Mouse (Mus musculus): ENCODE measurements at regions not wholly inside any gene's neighbourhood (a gene's known extent, or its start where the extent isn't known, plus 50 kb on each side); places are given as distances from the start of the nearest gene placed in this dataset.

DNA sequence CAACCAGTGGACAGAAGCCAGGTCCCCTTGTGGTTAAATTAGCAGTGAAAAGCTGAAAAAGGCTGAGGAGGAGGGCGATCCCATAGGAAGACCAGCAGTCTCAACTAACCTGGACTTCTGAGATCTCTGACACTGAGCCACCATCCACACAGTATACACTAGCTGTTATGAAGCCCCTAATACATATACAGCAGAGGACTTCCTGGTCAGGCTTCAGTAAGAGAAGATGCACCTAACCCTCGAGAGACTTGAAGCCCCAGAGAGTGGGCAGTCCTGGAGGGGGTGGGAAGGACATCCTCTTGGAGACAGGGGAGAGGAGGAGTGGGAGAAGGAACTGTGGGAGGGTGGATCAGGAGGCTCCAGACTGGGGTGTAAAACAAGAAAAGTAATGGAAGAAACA lies 397.9 kb downstream of the Rpl36a-ps1 start:
- Histone ChIP-seq H3K9ac (no peak overlapping the region), H3K27ac (no peak overlapping the region), H3K27me3 (no peaks in the 10 kb centered on the region), H3K36me3 (ENCODE audit: poor library complexity, severe bottlenecking) (no peaks in the 10 kb centered on the region), H3K4me2 (no peak overlapping the region), H3K4me3 (no peak overlapping the region), H3K9me3 (replicated peaks) (no peaks in the 10 kb centered on the region), H3K4me1 (no peaks in the 10 kb centered on the region)
- ATAC-seq = no peak
- WGBS = 77% methylated on average over 2 of the region's 2 CpGs

DNA sequence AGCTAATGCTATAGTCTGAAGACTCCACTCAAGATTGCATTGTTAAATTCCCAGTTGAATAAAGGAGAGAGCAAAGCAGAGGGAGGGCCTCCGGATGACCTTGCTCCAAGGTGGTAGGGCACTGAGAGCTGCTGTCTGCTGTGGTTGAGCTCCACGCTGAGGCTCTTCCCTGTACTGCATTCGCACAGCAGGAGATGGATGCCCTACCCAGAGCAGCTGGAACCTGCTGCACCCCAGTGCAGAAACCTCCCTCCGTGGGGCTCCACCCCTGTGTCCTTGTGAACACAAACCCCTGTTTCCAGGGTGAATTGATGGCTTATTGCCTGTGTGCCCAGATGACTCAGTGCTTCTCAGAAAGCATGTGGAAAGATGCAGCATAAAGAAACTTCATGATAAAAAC lies 404.3 kb downstream of the Rpl36a-ps1 start:
- ATAC-seq = peak; percentile 74; the same call in 1 of the 2 replicates
- Histone ChIP-seq H3K27me3 (no peaks in the 10 kb centered on the region), H3K9me3 (replicated peaks) (no peaks in the 10 kb centered on the region), H3K9ac (no peak overlapping the region), H3K36me3 (ENCODE audit: poor library complexity, severe bottlenecking) (no peaks in the 10 kb centered on the region), H3K4me1 (0 out of 2 replicates have a peak, but pooled peaks cover 4% of the 10 kb centered on the region), H3K4me3 (no peak overlapping the region), H3K27ac (no peak overlapping the region), H3K4me2 (no peak overlapping the region)
- WGBS = 6% methylated on average over 4 of the region's 4 CpGs

DNA sequence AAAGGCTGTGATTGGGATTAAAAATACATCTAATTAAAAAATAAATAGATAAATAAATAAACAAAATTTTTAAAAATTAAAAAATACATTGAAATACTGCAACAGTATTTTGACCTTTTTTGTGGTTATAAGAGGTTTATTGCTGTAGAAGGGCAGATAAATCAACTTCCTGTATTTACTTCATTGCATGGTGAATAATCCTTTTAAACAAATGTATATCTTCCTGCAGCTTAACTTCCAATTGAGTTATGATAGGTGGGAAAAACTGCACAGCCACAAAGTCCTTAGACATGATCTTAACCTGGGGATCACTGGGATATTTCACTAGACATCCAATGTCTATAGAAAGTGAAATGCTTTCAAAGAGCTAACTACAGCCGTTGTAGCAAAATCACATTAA lies 402.1 kb upstream of the Dach1 start:
- Histone ChIP-seq H3K27me3 (no peaks in the 10 kb centered on the region), H3K9ac (no peak overlapping the region), H3K36me3 (ENCODE audit: poor library complexity, severe bottlenecking) (no peaks in the 10 kb centered on the region), H3K4me2 (no peak overlapping the region), H3K4me1 (no peaks in the 10 kb centered on the region), H3K4me3 (no peak overlapping the region), H3K27ac (no peak overlapping the region), H3K9me3 (replicated peaks) (no peaks in the 10 kb centered on the region)
- no peak for ATAC-seq
- 91% methylated on average over 1 of the region's 1 CpGs for WGBS

DNA sequence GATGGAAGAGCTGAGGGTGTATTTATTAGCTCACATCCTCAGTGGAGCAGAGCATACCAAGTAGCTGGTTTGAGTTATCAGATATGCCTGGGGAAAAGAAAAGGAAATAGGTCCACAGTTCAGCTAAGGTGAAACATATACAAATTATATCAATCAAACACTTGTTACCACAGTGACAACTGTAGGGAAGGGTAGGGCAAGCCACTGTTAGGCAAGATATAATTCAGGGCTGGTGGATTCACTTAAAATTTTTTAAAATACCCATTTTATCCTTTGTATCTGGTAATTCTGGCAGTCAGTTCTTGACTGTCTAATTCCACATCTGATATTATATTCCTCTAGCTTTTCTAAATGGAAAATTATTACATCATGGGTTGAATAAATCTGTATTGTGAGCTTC lies 392.4 kb upstream of the Dach1 start:
- Histone ChIP-seq H3K4me2 (no peak overlapping the region), H3K27ac (no peak overlapping the region), H3K36me3 (ENCODE audit: poor library complexity, severe bottlenecking) (no peaks in the 10 kb centered on the region), H3K9ac (no peak overlapping the region), H3K4me1 (no peaks in the 10 kb centered on the region), H3K9me3 (replicated peaks) (no peaks in the 10 kb centered on the region), H3K4me3 (no peak overlapping the region), H3K27me3 (no peaks in the 10 kb centered on the region)
- no peak for ATAC-seq

- H3K4me2 ChIP-seq = no peak overlapping the region
- peaks cover 18% of the 10 kb centered on the region for H3K4me1 ChIP-seq
- no peak overlapping the region for H3K4me3 ChIP-seq
- no peak overlapping the region for H3K9ac ChIP-seq
- H3K36me3 ChIP-seq (ENCODE audit: poor library complexity, severe bottlenecking) = no peaks in the 10 kb centered on the region
- WGBS = 98% methylated on average over 1 of the region's 1 CpGs
- no peaks in the 10 kb centered on the region; the same call in 1 of the 2 replicates for H3K9me3 ChIP-seq (replicated peaks)
- no peak for ATAC-seq
- no peak overlapping the region for H3K27ac ChIP-seq
- H3K27me3 ChIP-seq = no peaks in the 10 kb centered on the region
Measured at GRCm38 (mm10) chr14:98539792-98540191, 370.2 kb upstream of the Dach1 start.

GRCm38 (mm10) chr14:98538267-98538666 lies 368.7 kb upstream of the Dach1 start:
- Histone ChIP-seq H3K4me2 (no peak overlapping the region), H3K4me1 (peaks cover 18% of the 10 kb centered on the region), H3K4me3 (no peak overlapping the region), H3K9me3 (replicated peaks) (no peaks in the 10 kb centered on the region; the same call in 1 of the 2 replicates), H3K9ac (no peak overlapping the region), H3K27ac (peak overlapping the region; percentile 20; the same call in 1 of the 2 replicates), H3K36me3 (ENCODE audit: poor library complexity, severe bottlenecking) (no peaks in the 10 kb centered on the region), H3K27me3 (no peaks in the 10 kb centered on the region)
- WGBS = 17% methylated on average over 4 of the region's 4 CpGs
- peak; percentile 78 for ATAC-seq

- Histone ChIP-seq H3K4me3 (no peak overlapping the region), H3K4me2 (no peak overlapping the region), H3K4me1 (peaks cover 18% of the 10 kb centered on the region), H3K9ac (no peak overlapping the region), H3K27ac (no peak overlapping the region), H3K9me3 (replicated peaks) (no peaks in the 10 kb centered on the region), H3K27me3 (no peaks in the 10 kb centered on the region), H3K36me3 (ENCODE audit: poor library complexity, severe bottlenecking) (no peaks in the 10 kb centered on the region)
- ATAC-seq = no peak
- 89% methylated on average over 10 of the region's 10 CpGs for WGBS
Measured at GRCm38 (mm10) chr14:98533600-98533999, 364.0 kb upstream of the Dach1 start.

- Histone ChIP-seq H3K9ac (no peak overlapping the region), H3K4me1 (no peaks in the 10 kb centered on the region), H3K27ac (no peak overlapping the region), H3K9me3 (replicated peaks) (no peaks in the 10 kb centered on the region), H3K4me3 (no peak overlapping the region), H3K4me2 (no peak overlapping the region), H3K27me3 (no peaks in the 10 kb centered on the region), H3K36me3 (ENCODE audit: poor library complexity, severe bottlenecking) (no peaks in the 10 kb centered on the region)
- no peak for ATAC-seq
- 96% methylated on average over 3 of the region's 3 CpGs for WGBS
Measured at GRCm38 (mm10) chr14:98520966-98521365, 351.4 kb upstream of the Dach1 start.

GRCm38 (mm10) chr14:98505321-98505720 lies 335.8 kb upstream of the Dach1 start:
- H3K27me3 ChIP-seq = no peaks in the 10 kb centered on the region
- 92% methylated on average over 6 of the region's 6 CpGs for WGBS
- no peak overlapping the region for H3K4me3 ChIP-seq
- H3K9ac ChIP-seq = no peak overlapping the region
- H3K27ac ChIP-seq = no peak overlapping the region
- no peaks in the 10 kb centered on the region for H3K9me3 ChIP-seq (replicated peaks)
- no peak overlapping the region for H3K4me2 ChIP-seq
- ATAC-seq = no peak
- no peaks in the 10 kb centered on the region for H3K4me1 ChIP-seq
- no peaks in the 10 kb centered on the region for H3K36me3 ChIP-seq (ENCODE audit: poor library complexity, severe bottlenecking)

DNA sequence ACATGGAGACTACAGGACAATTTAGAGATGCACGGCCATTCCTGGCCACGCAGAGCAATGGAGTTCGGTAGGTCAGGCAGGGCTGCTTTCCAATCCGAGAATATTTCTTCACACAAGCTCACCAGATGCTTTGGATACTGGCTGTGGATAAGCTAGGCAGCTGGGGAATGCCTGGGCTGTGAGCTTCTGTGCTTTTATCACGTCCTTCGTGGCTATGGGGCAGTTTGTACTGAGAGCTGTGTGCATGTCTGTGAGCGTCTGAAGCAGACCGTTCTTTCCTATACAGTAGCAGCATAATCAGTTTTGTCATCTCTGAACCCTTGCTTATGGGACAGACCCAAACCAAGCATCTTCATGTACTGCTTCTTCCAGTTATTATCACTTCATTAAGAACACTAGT lies 307.9 kb upstream of the Dach1 start:
- Histone ChIP-seq H3K4me2 (no peak overlapping the region), H3K9me3 (replicated peaks) (no peaks in the 10 kb centered on the region), H3K4me3 (no peak overlapping the region), H3K27ac (no peak overlapping the region), H3K36me3 (ENCODE audit: poor library complexity, severe bottlenecking) (no peaks in the 10 kb centered on the region), H3K4me1 (no peaks in the 10 kb centered on the region), H3K27me3 (no peaks in the 10 kb centered on the region), H3K9ac (no peak overlapping the region)
- WGBS = 94% methylated on average over 8 of the region's 8 CpGs
- ATAC-seq = no peak

DNA sequence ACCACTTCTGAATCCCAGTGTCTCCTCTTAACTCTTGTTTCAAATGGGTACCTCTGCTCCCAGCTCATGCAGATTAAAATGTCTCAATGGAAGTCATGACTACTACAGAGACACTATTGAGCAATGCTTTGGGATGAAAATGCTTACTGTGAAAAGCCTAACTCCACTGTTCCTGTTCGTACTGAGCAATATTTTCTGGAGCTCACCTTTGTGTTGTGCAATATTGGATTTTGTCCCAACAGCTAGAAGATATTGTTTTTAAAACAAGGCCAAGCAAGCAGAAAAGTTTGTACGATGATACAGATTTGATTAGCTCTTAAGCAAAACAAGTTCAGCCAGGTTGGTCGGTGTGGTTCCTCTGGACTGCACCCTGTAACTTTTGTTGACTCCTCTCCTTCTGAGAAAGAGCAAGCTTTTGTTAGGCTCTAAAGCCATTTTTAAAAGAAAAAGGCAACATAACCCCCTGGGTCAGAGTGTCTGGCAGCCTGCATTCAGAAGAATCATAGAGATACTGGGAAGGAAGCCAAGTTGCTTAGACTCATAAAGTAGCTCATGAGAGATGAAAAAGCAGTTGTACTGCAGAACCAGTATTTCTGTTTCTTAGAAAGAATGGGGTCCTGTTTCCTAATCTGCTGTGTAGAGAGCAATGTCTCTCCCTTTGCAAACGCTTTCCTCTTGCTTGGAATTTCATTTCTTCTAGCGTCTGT lies 302.4 kb upstream of the Dach1 start:
- H3K4me3 ChIP-seq = no peak overlapping the region
- H3K27me3 ChIP-seq = no peaks in the 10 kb centered on the region
- H3K4me2 ChIP-seq = no peak overlapping the region
- H3K9ac ChIP-seq = no peak overlapping the region
- H3K27ac ChIP-seq = no peak overlapping the region
- ATAC-seq = peak; percentile 27; the same call in 1 of the 2 replicates
- peaks cover 8% of the 10 kb centered on the region for H3K4me1 ChIP-seq
- no peaks in the 10 kb centered on the region for H3K9me3 ChIP-seq (replicated peaks)
- 48% methylated on average over 5 of the region's 5 CpGs for WGBS
- H3K36me3 ChIP-seq (ENCODE audit: poor library complexity, severe bottlenecking) = no peaks in the 10 kb centered on the region

DNA sequence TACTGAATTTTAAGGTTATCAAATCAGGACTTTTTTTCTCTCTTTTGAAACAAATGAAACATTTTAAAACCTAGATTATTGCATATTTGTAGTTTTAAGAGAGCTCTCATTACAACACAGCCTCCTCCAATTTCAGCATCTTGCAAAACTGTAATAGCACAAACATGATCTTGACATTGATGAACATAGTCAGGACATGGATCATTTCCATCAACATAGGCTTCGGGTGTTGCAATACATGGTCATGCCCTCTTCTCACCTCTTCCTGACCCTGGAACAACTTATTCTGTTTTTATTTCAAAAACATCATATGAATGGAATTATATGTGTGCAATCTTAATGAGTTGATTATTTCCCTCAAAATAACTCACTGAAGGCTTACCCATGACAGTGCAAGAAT lies 284.9 kb upstream of the Dach1 start:
- Histone ChIP-seq H3K9ac (no peak overlapping the region), H3K27me3 (no peaks in the 10 kb centered on the region), H3K4me2 (no peak overlapping the region), H3K4me1 (0 out of 2 replicates have a peak, but pooled peaks cover 3% of the 10 kb centered on the region), H3K36me3 (ENCODE audit: poor library complexity, severe bottlenecking) (no peaks in the 10 kb centered on the region), H3K27ac (no peak overlapping the region), H3K9me3 (replicated peaks) (no peaks in the 10 kb centered on the region), H3K4me3 (no peak overlapping the region)
- WGBS = 88% methylated on average over 1 of the region's 1 CpGs
- ATAC-seq = no peak

GRCm38 (mm10) chr14:98452191-98452590 lies 282.6 kb upstream of the Dach1 start:
- H3K4me2 ChIP-seq = no peak overlapping the region
- no peak overlapping the region for H3K27ac ChIP-seq
- no peaks in the 10 kb centered on the region for H3K27me3 ChIP-seq
- no peak overlapping the region for H3K9ac ChIP-seq
- H3K4me3 ChIP-seq = no peak overlapping the region
- H3K4me1 ChIP-seq = 0 out of 2 replicates have a peak, but pooled peaks cover 4% of the 10 kb centered on the region
- ATAC-seq = no peak
- H3K36me3 ChIP-seq (ENCODE audit: poor library complexity, severe bottlenecking) = no peaks in the 10 kb centered on the region
- no peaks in the 10 kb centered on the region for H3K9me3 ChIP-seq (replicated peaks)
- WGBS = 82% methylated on average over 6 of the region's 6 CpGs
